Mouse (Mus musculus): ENCODE results near the gene Rtp4. TPM values are rescaled to one million over a fixed set of nuclear protein-coding genes. Genes with fewer than 3 reads are reported as not detected.

Rtp4 gene
- polyA plus RNA-seq, 1 experiment, result 0.49 TPM

- no peaks in the 10 kb centered on the region for H3K27me3 ChIP-seq (ENCODE audit: control insufficient read depth, insufficient read depth, low read length)
- no peak for TF ChIP-seq CTCF (IDR thresholded peaks at IDR 0.05; ENCODE audit: control insufficient read depth, insufficient read depth, insufficient replicate concordance, low read depth, low read length)
- no peak for TF ChIP-seq POLR2A (IDR thresholded peaks at IDR 0.05; ENCODE audit: control insufficient read depth, low read depth, low read length)
- no peak overlapping the region for H3K27ac ChIP-seq (ENCODE audit: control insufficient read depth, insufficient read depth, low read depth, low read length)
- no peak overlapping the region for H3K4me3 ChIP-seq (ENCODE audit: control insufficient read depth, low read depth, low read length)
- H3K36me3 ChIP-seq (ENCODE audit: control insufficient read depth, insufficient read depth, low read length), result no peaks in the 10 kb centered on the region
- no peaks in the 10 kb centered on the region for H3K4me1 ChIP-seq (ENCODE audit: control insufficient read depth, insufficient read depth, low read length)
Measured at GRCm38 (mm10) chr16:23521092-23521491, 1.0 kb downstream of the Rtp4 start.

- TF ChIP-seq CTCF (IDR thresholded peaks at IDR 0.05; ENCODE audit: control insufficient read depth, insufficient read depth, insufficient replicate concordance, low read depth, low read length), result no peak
- no peak for TF ChIP-seq POLR2A (IDR thresholded peaks at IDR 0.05; ENCODE audit: control insufficient read depth, low read depth, low read length)
- Histone ChIP-seq H3K4me3 (ENCODE audit: control insufficient read depth, low read depth, low read length) (no peak overlapping the region), H3K27ac (ENCODE audit: control insufficient read depth, insufficient read depth, low read depth, low read length) (no peak overlapping the region), H3K27me3 (ENCODE audit: control insufficient read depth, insufficient read depth, low read length) (no peaks in the 10 kb centered on the region), H3K36me3 (ENCODE audit: control insufficient read depth, insufficient read depth, low read length) (no peaks in the 10 kb centered on the region), H3K4me1 (ENCODE audit: control insufficient read depth, insufficient read depth, low read length) (no peaks in the 10 kb centered on the region)
Measured at GRCm38 (mm10) chr16:23522081-23522480, 2.0 kb downstream of the Rtp4 start.

GRCm38 (mm10) chr16:23529186-23529585, 9.1 kb downstream of the Rtp4 start:
- no peaks in the 10 kb centered on the region for H3K4me1 ChIP-seq (ENCODE audit: control insufficient read depth, insufficient read depth, low read length)
- H3K4me3 ChIP-seq (ENCODE audit: control insufficient read depth, low read depth, low read length), result no peak overlapping the region
- H3K27me3 ChIP-seq (ENCODE audit: control insufficient read depth, insufficient read depth, low read length), result no peaks in the 10 kb centered on the region
- no peak for TF ChIP-seq CTCF (IDR thresholded peaks at IDR 0.05; ENCODE audit: control insufficient read depth, insufficient read depth, insufficient replicate concordance, low read depth, low read length)
- no peak for TF ChIP-seq POLR2A (IDR thresholded peaks at IDR 0.05; ENCODE audit: control insufficient read depth, low read depth, low read length)
- H3K36me3 ChIP-seq (ENCODE audit: control insufficient read depth, insufficient read depth, low read length), result no peaks in the 10 kb centered on the region
- no peak overlapping the region for H3K27ac ChIP-seq (ENCODE audit: control insufficient read depth, insufficient read depth, low read depth, low read length)

GRCm38 (mm10) chr16:23533707-23534106, 13.6 kb downstream of the Rtp4 start:
- H3K4me3 ChIP-seq (ENCODE audit: control insufficient read depth, low read depth, low read length), result no peak overlapping the region
- no peaks in the 10 kb centered on the region for H3K27me3 ChIP-seq (ENCODE audit: control insufficient read depth, insufficient read depth, low read length)
- H3K27ac ChIP-seq (ENCODE audit: control insufficient read depth, insufficient read depth, low read depth, low read length), result no peak overlapping the region
- no peaks in the 10 kb centered on the region for H3K36me3 ChIP-seq (ENCODE audit: control insufficient read depth, insufficient read depth, low read length)
- no peaks in the 10 kb centered on the region for H3K4me1 ChIP-seq (ENCODE audit: control insufficient read depth, insufficient read depth, low read length)
- TF ChIP-seq CTCF (IDR thresholded peaks at IDR 0.05; ENCODE audit: control insufficient read depth, insufficient read depth, insufficient replicate concordance, low read depth, low read length), result no peak
- TF ChIP-seq POLR2A (IDR thresholded peaks at IDR 0.05; ENCODE audit: control insufficient read depth, low read depth, low read length), result no peak

- Histone ChIP-seq H3K4me1 (ENCODE audit: control insufficient read depth, insufficient read depth, low read length) (no peaks in the 10 kb centered on the region), H3K4me3 (ENCODE audit: control insufficient read depth, low read depth, low read length) (no peak overlapping the region), H3K27me3 (ENCODE audit: control insufficient read depth, insufficient read depth, low read length) (no peaks in the 10 kb centered on the region), H3K36me3 (ENCODE audit: control insufficient read depth, insufficient read depth, low read length) (no peaks in the 10 kb centered on the region), H3K27ac (ENCODE audit: control insufficient read depth, insufficient read depth, low read depth, low read length) (no peak overlapping the region)
- TF ChIP-seq CTCF (IDR thresholded peaks at IDR 0.05; ENCODE audit: control insufficient read depth, insufficient read depth, insufficient replicate concordance, low read depth, low read length) (no peak), POLR2A (IDR thresholded peaks at IDR 0.05; ENCODE audit: control insufficient read depth, low read depth, low read length) (no peak)
Measured at GRCm38 (mm10) chr16:23541046-23541445, 21.0 kb downstream of the Rtp4 start.

- Histone ChIP-seq H3K36me3 (ENCODE audit: control insufficient read depth, insufficient read depth, low read length) (no peaks in the 10 kb centered on the region), H3K4me1 (ENCODE audit: control insufficient read depth, insufficient read depth, low read length) (no peaks in the 10 kb centered on the region), H3K27ac (ENCODE audit: control insufficient read depth, insufficient read depth, low read depth, low read length) (no peak overlapping the region), H3K27me3 (ENCODE audit: control insufficient read depth, insufficient read depth, low read length) (no peaks in the 10 kb centered on the region), H3K4me3 (ENCODE audit: control insufficient read depth, low read depth, low read length) (no peak overlapping the region)
- TF ChIP-seq POLR2A (IDR thresholded peaks at IDR 0.05; ENCODE audit: control insufficient read depth, low read depth, low read length) (no peak), CTCF (IDR thresholded peaks at IDR 0.05; ENCODE audit: control insufficient read depth, insufficient read depth, insufficient replicate concordance, low read depth, low read length) (no peak)
Measured at GRCm38 (mm10) chr16:23542866-23543265, 22.8 kb downstream of the Rtp4 start.

GRCm38 (mm10) chr16:23544361-23544760, 24.3 kb downstream of the Rtp4 start:
- H3K36me3 ChIP-seq (ENCODE audit: control insufficient read depth, insufficient read depth, low read length), result no peaks in the 10 kb centered on the region
- H3K4me1 ChIP-seq (ENCODE audit: control insufficient read depth, insufficient read depth, low read length), result no peaks in the 10 kb centered on the region
- no peak overlapping the region for H3K27ac ChIP-seq (ENCODE audit: control insufficient read depth, insufficient read depth, low read depth, low read length)
- no peak overlapping the region for H3K4me3 ChIP-seq (ENCODE audit: control insufficient read depth, low read depth, low read length)
- no peak for TF ChIP-seq CTCF (IDR thresholded peaks at IDR 0.05; ENCODE audit: control insufficient read depth, insufficient read depth, insufficient replicate concordance, low read depth, low read length)
- TF ChIP-seq POLR2A (IDR thresholded peaks at IDR 0.05; ENCODE audit: control insufficient read depth, low read depth, low read length), result no peak
- no peaks in the 10 kb centered on the region for H3K27me3 ChIP-seq (ENCODE audit: control insufficient read depth, insufficient read depth, low read length)

- no peak; the same call in 1 of the 2 replicates for TF ChIP-seq CTCF (IDR thresholded peaks at IDR 0.05; ENCODE audit: control insufficient read depth, insufficient read depth, insufficient replicate concordance, low read depth, low read length)
- no peak for TF ChIP-seq POLR2A (IDR thresholded peaks at IDR 0.05; ENCODE audit: control insufficient read depth, low read depth, low read length)
- Histone ChIP-seq H3K36me3 (ENCODE audit: control insufficient read depth, insufficient read depth, low read length) (no peaks in the 10 kb centered on the region), H3K27ac (ENCODE audit: control insufficient read depth, insufficient read depth, low read depth, low read length) (no peak overlapping the region), H3K4me1 (ENCODE audit: control insufficient read depth, insufficient read depth, low read length) (no peaks in the 10 kb centered on the region), H3K4me3 (ENCODE audit: control insufficient read depth, low read depth, low read length) (no peak overlapping the region), H3K27me3 (ENCODE audit: control insufficient read depth, insufficient read depth, low read length) (no peaks in the 10 kb centered on the region)
Measured at GRCm38 (mm10) chr16:23547783-23548182, 27.7 kb downstream of the Rtp4 start.
